Mouse (Mus musculus) heart, embryonic 13.5 days (tissue): Measurements from ENCODE around the gene Fam168b. TPM values are rescaled to one million over a fixed set of nuclear protein-coding genes. Genes with fewer than 3 reads are reported as not detected.

ENCODE experiments used
- ATAC-seq: fragments of 200-750 bp; cut with Nextera tagmentation; 2 replicates; pipeline ENCODE4 v1.8.0; 2017; ENCODE audit warnings: moderate TSS enrichment; ENCODE audit not compliant: insufficient number of reproducible peaks, low FRiP score, low TSS enrichment; ENCODE audit errors: extremely low read depth
- H3K27ac ChIP-seq: fragments of 300-500 bp; sonication (generic); replicated peaks from 2 replicates; pipeline ENCODE4 v1.5.1; 2015; ENCODE audit warnings: moderate library complexity, mild to moderate bottlenecking, inconsistent platforms
- H3K27me3 ChIP-seq: fragments of 300-500 bp; sonication (generic); replicated peaks from 2 replicates; pipeline ENCODE4 v1.6.1; 2015; ENCODE audit warnings: mild to moderate bottlenecking, inconsistent platforms
- H3K36me3 ChIP-seq: fragments of 300-500 bp; sonication (generic); 2 replicates; pipeline ENCODE4 v1.6.1; 2015; ENCODE audit warnings: mild to moderate bottlenecking, inconsistent platforms
- H3K4me1 ChIP-seq: fragments of 300-500 bp; sonication (generic); 2 replicates; pipeline ENCODE4 v1.6.1; 2015; ENCODE audit warnings: inconsistent platforms
- H3K4me2 ChIP-seq: fragments of 300-500 bp; sonication (generic); 2 replicates; pipeline ENCODE4 v1.6.1; 2015; ENCODE audit warnings: inconsistent platforms, mild to moderate bottlenecking, moderate library complexity
- H3K4me3 ChIP-seq: fragments of 300-500 bp; sonication (generic); 2 replicates; pipeline ENCODE4 v1.5.1; 2015; ENCODE audit warnings: moderate library complexity, mild to moderate bottlenecking, inconsistent platforms
- H3K9ac ChIP-seq: fragments of 300-500 bp; sonication (generic); 2 replicates; pipeline ENCODE4 v1.6.1; 2015; ENCODE audit warnings: inconsistent platforms, mild to moderate bottlenecking, moderate library complexity
- H3K9me3 ChIP-seq: fragments of 300-500 bp; sonication (generic); 2 replicates; pipeline ENCODE4 v1.6.1; 2016; ENCODE audit warnings: inconsistent platforms
- WGBS: fragments of 180-500 bp; shearing (Covaris S2); methylation state at CpG from one replicate; pipeline ENCODE4 v1.1.7; 2015; ENCODE audit warnings: mixed read lengths; 5-methylcytosine and 5-hydroxymethylcytosine counted together
- polyA plus RNA-seq: library from polyadenylated mRNA; unstranded; fragments of >200 nt; fragmentation: Nextera tagmentation; extraction: Ambion mirVana; gene quantifications from 2 replicates; pipeline ENCODE4 v1.2.1, GENCODE M21; 2015

Fam168b gene
- polyA plus RNA-seq, 1 experiment from 2014 or later = 44.2 TPM

DNA sequence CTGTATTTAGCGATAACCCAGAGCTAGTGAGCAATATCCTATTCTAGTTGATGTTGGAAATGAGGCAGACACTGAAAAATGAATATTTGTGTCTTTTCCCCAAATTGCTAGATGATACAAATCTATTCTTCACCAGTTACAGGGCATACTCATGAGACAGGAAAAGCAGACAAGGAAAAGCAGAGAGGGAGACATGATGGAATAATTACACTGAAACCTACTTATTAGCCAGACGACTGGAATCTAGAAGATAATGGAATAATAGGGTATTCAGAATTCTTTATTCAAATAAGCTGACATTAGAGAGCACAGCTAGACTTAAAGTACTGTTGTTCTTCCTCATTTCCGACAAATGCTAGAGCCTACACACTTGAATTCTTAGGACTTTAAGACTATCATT, 67.0 kb downstream of the Fam168b start:
- H3K27ac ChIP-seq = no peak overlapping the region
- H3K4me1 ChIP-seq = no peaks in the 10 kb centered on the region
- H3K4me2 ChIP-seq = no peak overlapping the region
- peaks cover 15% of the 10 kb centered on the region for H3K9me3 ChIP-seq
- H3K9ac ChIP-seq = no peak overlapping the region
- 0 out of 2 replicates have a peak, but pooled peaks cover 3% of the 10 kb centered on the region for H3K36me3 ChIP-seq
- 86% methylated on average over 3 of the region's 3 CpGs for WGBS
- ATAC-seq = no peak
- H3K4me3 ChIP-seq = no peak overlapping the region
- H3K27me3 ChIP-seq = no peaks in the 10 kb centered on the region

DNA sequence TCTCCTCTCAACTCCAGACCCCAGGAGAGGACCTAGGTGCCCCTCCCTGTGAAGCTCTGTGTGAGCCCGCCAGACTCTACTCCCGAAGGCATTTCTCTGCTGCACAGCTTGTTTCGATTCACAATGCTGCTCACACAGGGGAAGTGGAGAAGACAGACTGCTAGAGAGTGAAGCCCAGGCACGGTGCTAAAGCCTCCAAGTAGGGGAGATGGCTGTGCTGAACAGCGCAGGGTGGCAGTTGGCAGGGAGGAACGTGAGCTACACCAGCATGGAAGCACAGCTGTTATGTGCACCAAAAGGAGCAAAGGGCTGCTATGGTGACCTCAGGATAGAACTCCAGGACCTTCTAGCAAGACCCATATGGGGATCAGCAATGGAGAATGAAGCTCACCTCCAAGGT, 74.0 kb downstream of the Fam168b start:
- Histone ChIP-seq H3K27ac (no peak overlapping the region), H3K9ac (no peak overlapping the region), H3K4me3 (no peak overlapping the region), H3K4me1 (peaks cover 18% of the 10 kb centered on the region), H3K27me3 (no peaks in the 10 kb centered on the region), H3K9me3 (no peaks in the 10 kb centered on the region), H3K36me3 (no peaks in the 10 kb centered on the region), H3K4me2 (no peak overlapping the region)
- WGBS = 49% methylated on average over 6 of the region's 6 CpGs
- no peak for ATAC-seq

GRCm38 (mm10) chr1:34767851-34768250, 75.0 kb downstream of the Fam168b start:
- no peaks in the 10 kb centered on the region for H3K9me3 ChIP-seq
- WGBS = 39% methylated on average over 4 of the region's 4 CpGs
- H3K27ac ChIP-seq = no peak overlapping the region
- H3K4me3 ChIP-seq = no peak overlapping the region
- no peak overlapping the region for H3K9ac ChIP-seq
- H3K36me3 ChIP-seq = no peaks in the 10 kb centered on the region
- H3K4me1 ChIP-seq = peaks cover 18% of the 10 kb centered on the region
- no peaks in the 10 kb centered on the region for H3K27me3 ChIP-seq
- no peak overlapping the region for H3K4me2 ChIP-seq
- ATAC-seq = no peak

DNA sequence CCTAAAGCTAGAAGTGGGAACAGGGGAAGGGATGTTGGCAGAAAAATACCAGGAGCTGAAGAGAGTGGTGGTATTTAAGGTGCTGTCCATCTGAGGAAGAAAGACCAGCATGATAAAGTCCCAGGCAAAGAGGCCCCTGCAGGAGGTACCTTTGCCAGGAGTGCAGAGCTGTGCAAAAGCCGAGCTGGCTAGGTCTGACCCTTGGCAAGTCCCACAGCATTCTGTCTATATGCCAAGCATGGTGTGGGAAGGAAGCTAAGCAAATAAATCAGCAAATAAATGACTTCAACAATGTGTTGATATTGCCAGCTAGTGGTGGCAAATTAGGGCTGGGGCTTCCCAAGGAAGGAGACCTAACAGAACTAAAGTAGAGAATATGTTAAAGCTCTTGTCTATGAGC, 76.0 kb downstream of the Fam168b start:
- no peak for ATAC-seq
- Histone ChIP-seq H3K4me1 (peaks cover 18% of the 10 kb centered on the region), H3K36me3 (no peaks in the 10 kb centered on the region), H3K4me3 (no peak overlapping the region), H3K4me2 (no peak overlapping the region), H3K27me3 (no peaks in the 10 kb centered on the region), H3K9me3 (no peaks in the 10 kb centered on the region), H3K27ac (no peak overlapping the region), H3K9ac (no peak overlapping the region)
- WGBS = 52% methylated on average over 1 of the region's 1 CpGs

Other genes with a start within 250 kb of the Fam168b start
- gene Plekhb2, start 6.9 kb upstream of the Fam168b start, polyA plus RNA-seq = 56.3 and 61.6 TPM in 2 replicates